Mouse (Mus musculus) ES-Bruce4 (cell line): ENCODE results near the gene Tubd1.

Experiments
- CTCF ChIP-seq: IDR thresholded peaks from one replicate; pipeline ENCODE4 v1.8.1; 2011; ENCODE audit warnings: low read depth, low read length
- EP300 ChIP-seq: IDR thresholded peaks from 2 replicates; pipeline ENCODE4 v1.6.1; 2011; ENCODE audit warnings: low read depth, low read length; ENCODE audit not compliant: insufficient read depth

DNA sequence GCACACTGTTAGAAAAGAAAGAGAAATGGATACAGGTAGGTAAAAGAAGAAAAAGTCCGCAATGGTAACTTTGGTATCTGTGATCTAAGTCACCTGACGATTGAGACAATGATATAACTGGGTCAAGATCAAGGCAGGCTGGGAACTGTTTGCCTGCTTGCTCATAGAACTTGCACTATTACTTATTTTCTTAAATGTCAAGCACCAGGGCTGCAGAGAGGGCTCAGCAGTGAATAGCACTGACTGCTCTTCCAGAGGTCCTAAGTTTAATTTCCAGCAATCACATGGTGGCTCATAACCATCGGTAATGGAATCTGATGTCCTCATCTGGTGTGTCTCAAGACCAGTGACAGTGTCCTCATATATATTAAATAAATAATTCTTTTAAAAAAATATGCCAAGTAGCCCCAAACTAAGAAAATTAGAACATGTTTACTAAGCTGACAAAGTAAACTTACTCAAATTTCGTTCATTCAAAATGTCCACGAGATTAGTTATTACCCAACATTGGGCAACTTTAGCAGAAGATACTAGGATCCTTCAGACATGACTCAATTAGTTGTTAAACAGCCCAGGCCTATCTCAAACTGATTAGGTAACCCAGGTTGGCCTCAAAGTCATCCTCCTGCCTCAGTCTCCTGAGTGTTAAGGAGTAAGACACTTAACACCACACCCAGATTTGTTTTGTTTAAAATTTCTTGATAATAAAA is 10.4 kb upstream of the Tubd1 start:
- TF ChIP-seq CTCF (no peak), EP300 (no peak)
